Mouse (Mus musculus) erythroblast, embryonic 14.5 days (primary cell): Measurements from ENCODE around the gene Fam49a.

ENCODE experiments used
- GATA1 ChIP-seq: IDR thresholded peaks from 2 replicates; pipeline ENCODE4 v1.6.1; 2012; ENCODE audit warnings: low read length, inconsistent platforms, mixed read lengths
- TAL1 ChIP-seq: IDR thresholded peaks from 3 replicates; pipeline ENCODE4 v1.6.1; 2012; ENCODE audit warnings: low read length, inconsistent platforms, mixed read lengths

- TF ChIP-seq GATA1 (no peak), TAL1 (no peak)
Measured at GRCm38 (mm10) chr12:12232097-12232496, 29.8 kb upstream of the Fam49a start.
